Mouse (Mus musculus): ENCODE measurements around the gene Pcmt1.

Gene Pcmt1

DNA sequence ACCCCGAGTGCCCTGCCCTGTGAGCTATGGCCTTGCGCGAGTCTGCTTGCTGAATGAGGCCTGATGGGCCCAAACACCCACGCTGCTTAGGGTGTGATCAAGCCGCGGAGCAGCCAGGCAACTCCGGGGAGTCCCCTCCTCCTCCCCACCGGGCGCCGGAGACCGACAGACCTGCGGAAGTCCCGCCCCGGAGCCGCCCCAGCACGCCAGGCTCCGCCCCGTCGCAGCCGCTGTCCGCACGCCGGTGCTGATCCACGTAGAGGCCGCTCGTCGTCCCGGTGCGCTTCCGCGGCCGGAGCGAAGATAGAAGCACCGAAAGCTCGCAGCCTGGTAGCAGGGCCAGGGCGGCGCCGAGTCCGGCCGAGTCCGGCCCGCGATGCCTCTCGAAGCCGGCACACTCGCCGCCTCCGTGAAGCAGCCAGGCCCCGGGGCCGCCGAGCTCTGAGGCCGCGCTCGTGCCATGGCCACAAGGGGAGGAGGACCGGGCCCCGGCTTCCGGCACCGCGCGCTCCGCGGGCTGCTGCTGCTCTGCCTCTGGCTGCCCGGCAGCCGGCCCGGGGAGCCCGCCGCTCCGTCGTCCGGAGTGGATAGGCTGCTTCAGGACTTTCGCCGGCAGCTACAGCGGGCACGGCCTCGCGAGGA is 91.2 kb downstream of the Pcmt1 start, which contains the start of gene Lrp11:
TSS of gene Lrp11 (plus strand) at position 209 of the 642 bp plus-strand sequence.
- DNase-seq (ENCODE audit: low read depth, low spot score), result peak; percentile 93

DNA sequence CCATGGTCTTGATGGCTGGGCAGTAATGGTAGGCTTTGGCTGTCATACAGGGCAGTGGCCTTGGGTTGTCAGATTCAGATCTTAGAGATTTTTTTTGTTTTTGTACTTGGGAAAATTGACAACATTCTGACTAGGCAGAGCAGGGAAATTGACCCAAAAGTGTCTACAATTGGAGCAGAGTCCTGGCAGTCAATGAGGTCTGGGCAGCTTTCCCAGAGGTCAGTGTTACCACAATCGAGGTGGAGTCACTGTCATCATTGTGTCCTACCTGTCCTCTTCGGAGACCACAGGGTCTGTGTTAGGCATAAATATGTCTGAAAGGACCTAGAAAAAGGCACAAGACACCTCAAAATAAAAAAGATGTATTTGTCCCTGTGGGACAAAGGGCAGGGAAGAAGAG is 94.2 kb downstream of the Pcmt1 start:
- no peak for DNase-seq (ENCODE audit: low read depth, low spot score)

DNA sequence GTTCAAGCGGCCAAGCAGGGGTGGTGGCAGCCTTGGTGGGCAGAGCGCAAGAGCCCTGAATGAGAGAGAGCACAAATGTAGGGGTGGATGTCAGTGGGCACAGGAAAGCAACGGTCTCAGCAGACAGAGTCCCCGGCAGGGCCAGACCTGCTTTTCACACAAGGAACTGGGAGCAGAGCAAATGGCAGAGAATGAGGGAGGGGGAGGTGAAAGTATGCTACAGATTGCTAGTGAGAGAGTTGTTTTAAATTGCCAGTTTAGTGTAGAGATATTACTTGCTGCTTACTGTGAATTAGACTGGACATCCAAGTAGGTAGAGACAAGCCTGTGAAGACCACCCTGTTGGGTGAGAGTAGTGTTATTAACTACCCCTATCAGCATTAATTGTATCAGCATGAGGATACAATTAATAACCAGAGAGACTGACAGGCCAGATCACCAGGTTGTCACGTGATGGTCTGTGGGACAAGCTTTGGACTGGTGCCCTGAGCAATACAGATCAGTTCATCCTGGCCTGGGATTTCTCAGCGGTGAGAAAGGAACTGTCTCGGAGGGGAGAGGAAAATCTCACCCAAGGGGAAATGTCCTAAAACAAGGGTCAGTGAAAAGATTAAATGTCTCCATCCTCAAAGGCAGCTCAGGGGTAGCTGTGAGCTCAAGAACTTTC is 97.9 kb downstream of the Pcmt1 start:
- DNase-seq (ENCODE audit: low read depth, low spot score), result no peak

DNA sequence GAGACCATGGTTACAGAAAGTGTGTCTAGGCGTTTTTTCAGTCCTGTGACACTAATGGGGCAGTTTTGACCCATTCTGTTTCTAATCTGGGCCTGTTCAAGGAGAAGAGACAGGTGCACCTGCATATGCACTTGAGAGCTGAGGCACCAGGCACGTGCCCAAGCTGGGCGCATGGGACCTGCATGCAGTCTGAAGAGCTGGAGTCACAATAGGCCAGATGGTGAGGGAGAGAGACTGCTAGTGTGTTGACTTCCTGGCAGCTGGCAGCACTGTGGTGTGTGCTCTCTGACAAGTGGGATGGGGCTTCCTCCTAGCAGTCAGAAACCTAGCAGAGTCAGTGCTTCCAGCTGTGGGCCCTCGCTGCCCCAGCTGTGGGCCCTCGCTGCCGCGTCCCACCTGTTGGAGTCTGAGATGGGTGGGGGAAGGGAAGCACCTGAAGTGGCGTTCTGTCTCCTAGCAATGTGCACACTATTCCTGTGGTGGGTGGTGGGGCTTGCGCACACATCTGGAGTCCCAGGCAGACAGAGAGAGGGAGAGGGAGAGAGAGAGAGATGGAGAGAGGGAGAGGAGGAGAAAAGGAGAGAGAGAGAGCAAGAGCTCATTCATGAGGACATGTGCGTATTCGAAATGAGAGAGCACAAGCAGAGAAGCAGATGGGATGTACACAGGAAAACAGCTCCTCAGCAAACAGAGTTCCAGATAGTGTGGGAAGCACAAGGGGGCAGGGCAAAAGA is 98.6 kb downstream of the Pcmt1 start:
- no peak for DNase-seq (ENCODE audit: low read depth, low spot score)

DNA sequence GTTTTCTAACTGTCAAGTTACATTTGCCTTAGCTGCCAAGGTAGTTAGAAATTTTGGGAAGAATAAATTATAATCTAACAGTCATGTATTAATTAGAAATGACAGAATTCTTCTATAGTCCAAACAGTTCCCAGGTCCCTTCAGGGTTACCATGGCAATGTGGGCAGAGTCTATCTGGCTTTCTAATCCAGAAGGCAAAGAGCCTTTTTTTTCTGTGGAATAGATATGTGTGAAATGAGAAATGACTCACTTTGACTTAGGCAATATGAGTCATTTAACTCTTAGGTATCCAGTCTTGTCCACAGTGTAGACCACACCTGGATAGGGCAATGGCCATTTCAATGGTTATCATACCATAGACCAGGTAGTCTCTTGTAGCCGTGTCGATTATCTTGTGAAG is 99.5 kb downstream of the Pcmt1 start:
- no peak for DNase-seq (ENCODE audit: low read depth, low spot score)
